Mouse (Mus musculus) midbrain, embryonic 10.5 days (tissue): ENCODE results near the gene Pde9a. TPM values are rescaled to one million over a fixed set of nuclear protein-coding genes. Genes with fewer than 3 reads are reported as not detected.

ENCODE experiments used
- DNase-seq: peaks from one replicate; pipeline ENCODE4 v3.0.0-alpha.2; 2017; ENCODE audit warnings: low spot score
- H3K27ac ChIP-seq: fragments of 300-500 bp; sonication (generic); replicated peaks from 2 replicates; pipeline ENCODE4 v1.5.1; 2016; ENCODE audit warnings: mild to moderate bottlenecking
- H3K27me3 ChIP-seq: fragments of 300-500 bp; sonication (generic); 2 replicates; pipeline ENCODE4 v1.6.1; 2016; ENCODE audit warnings: low read depth, mild to moderate bottlenecking; ENCODE audit not compliant: poor library complexity, severe bottlenecking
- H3K36me3 ChIP-seq: fragments of 300-500 bp; sonication (generic); 2 replicates; pipeline ENCODE4 v1.6.1; 2016; ENCODE audit warnings: mild to moderate bottlenecking, moderate library complexity
- H3K4me1 ChIP-seq: fragments of 300-500 bp; sonication (generic); 2 replicates; pipeline ENCODE4 v1.6.1; 2016
- H3K4me3 ChIP-seq: fragments of 300-500 bp; sonication (generic); 2 replicates; pipeline ENCODE4 v1.5.1; 2016; ENCODE audit warnings: mild to moderate bottlenecking, moderate library complexity
- H3K9me3 ChIP-seq: fragments of 300-500 bp; sonication (generic); replicated peaks from 2 replicates; pipeline ENCODE4 v1.6.1; 2016; ENCODE audit warnings: mild to moderate bottlenecking
- WGBS: fragments of 180-500 bp; shearing (Covaris S2); methylation state at CpG from one replicate; pipeline ENCODE4 v1.1.7; 2016; 5-methylcytosine and 5-hydroxymethylcytosine counted together
- polyA plus RNA-seq: library from polyadenylated mRNA; unstranded; fragments of >200 nt; fragmentation: Nextera tagmentation; extraction: Ambion mirVana; gene quantifications from 2 replicates; pipeline ENCODE4 v1.2.1, GENCODE M21; 2016

Gene Pde9a
- polyA plus RNA-seq, 1 experiment from 2014 or later: 12.1 TPM

DNA sequence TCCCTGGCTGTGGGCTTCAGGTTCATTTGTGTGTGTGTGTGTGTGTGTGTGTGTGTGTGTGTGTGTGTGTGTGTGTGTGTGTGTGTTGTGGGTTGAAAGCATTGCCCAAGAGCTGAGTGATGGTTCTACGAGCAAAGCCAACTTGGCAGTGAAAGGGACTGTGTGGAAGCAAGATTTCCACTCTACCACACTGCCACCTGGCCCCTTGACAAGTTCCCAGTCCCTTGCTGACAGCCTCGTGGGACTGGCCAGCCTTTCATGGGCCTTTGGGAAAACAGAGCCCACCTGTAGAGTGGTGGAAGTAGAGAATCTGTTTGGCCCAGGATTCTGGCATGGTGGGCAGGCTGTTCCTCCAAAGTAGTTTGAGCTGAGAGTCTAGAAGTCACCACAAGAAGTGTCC is 7.8 kb downstream of the Pde9a start:
- 0 out of 2 replicates have a peak, but pooled peaks cover 3% of the 10 kb centered on the region for H3K27me3 ChIP-seq
- H3K4me3 ChIP-seq: no peak overlapping the region
- H3K4me1 ChIP-seq: peaks cover 22% of the 10 kb centered on the region
- no peaks in the 10 kb centered on the region for H3K36me3 ChIP-seq
- no peak for DNase-seq
- no peaks in the 10 kb centered on the region for H3K9me3 ChIP-seq
- H3K27ac ChIP-seq: no peak overlapping the region
- 66% methylated on average over 2 of the region's 2 CpGs for WGBS

DNA sequence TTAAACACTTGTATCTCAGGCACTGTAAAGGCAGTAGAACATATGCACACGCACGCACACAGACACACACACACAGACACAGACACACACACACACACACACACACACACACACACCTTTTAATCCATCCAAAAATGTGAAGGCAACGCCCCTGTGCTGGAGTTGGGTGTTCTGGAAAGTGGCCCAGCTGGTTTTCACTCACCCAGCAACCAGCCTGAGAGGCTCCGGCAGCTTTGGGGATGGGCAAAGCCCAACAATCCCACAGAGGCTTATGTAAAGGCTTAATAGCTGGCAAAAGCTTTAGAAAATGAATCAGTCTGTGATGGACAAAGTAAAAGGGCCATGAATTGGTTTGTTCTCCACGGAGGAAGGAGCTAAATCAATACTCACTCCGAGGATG is 14.3 kb downstream of the Pde9a start:
- DNase-seq: no peak

DNA sequence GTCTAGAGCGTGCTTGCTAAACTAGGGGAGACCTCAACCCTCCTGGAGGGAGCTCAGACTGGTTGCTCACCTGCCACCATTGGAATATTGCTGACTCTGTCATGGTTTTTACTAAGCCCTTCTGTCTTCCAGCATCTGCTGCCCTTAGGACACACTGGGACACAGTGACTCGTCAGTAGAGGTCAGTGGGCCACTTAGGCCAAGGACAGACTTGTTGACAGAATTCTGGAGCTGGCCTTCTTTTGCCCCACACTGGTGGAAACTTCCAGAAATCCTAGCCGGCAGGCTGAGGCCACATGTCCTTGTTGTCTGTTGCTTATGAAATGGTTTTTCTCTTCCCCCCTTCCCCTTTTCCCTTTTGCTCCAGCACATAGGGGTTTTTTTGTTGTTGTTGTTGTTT is 15.2 kb downstream of the Pde9a start:
- Histone ChIP-seq H3K9me3 (no peaks in the 10 kb centered on the region), H3K36me3 (0 out of 2 replicates have a peak, but pooled peaks cover 4% of the 10 kb centered on the region), H3K27ac (no peak overlapping the region), H3K4me3 (no peak overlapping the region), H3K27me3 (no peaks in the 10 kb centered on the region), H3K4me1 (peaks cover 11% of the 10 kb centered on the region)
- WGBS: 84% methylated on average over 3 of the region's 3 CpGs
- no peak for DNase-seq

More for the DNA sequence above, 14.3 kb downstream of the Pde9a start:
- H3K27ac ChIP-seq: no peak overlapping the region
- no peaks in the 10 kb centered on the region for H3K9me3 ChIP-seq
- 0 out of 2 replicates have a peak, but pooled peaks cover 4% of the 10 kb centered on the region for H3K36me3 ChIP-seq
- H3K4me1 ChIP-seq: peaks cover 6% of the 10 kb centered on the region
- WGBS: 86% methylated on average over 6 of the region's 6 CpGs
- no peaks in the 10 kb centered on the region for H3K27me3 ChIP-seq
- no peak overlapping the region for H3K4me3 ChIP-seq

DNA sequence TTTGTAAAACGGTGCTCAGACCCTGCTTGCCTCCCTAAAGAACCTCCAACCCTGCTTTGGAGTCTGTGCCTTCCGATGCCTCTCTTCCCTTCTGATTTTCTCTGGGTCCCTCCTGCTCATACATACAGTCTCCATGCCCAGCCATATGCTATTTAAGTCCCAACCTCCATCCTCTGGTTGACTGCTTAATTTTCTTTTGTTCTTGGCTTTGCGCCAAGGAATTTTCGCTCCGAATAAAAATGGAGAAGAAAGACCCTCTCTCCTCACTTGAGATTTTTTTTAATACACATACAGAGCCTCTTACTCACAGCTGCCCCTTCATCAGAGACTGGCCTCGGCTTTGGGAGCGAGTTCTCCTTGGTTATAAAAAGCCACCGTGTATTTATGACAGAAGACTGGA is 16.7 kb downstream of the Pde9a start:
- Histone ChIP-seq H3K9me3 (no peaks in the 10 kb centered on the region), H3K4me1 (peaks cover 21% of the 10 kb centered on the region), H3K27ac (no peak overlapping the region), H3K36me3 (0 out of 2 replicates have a peak, but pooled peaks cover 6% of the 10 kb centered on the region), H3K27me3 (no peaks in the 10 kb centered on the region), H3K4me3 (no peak overlapping the region)
- no peak for DNase-seq
- WGBS: 89% methylated on average over 8 of the region's 8 CpGs

DNA sequence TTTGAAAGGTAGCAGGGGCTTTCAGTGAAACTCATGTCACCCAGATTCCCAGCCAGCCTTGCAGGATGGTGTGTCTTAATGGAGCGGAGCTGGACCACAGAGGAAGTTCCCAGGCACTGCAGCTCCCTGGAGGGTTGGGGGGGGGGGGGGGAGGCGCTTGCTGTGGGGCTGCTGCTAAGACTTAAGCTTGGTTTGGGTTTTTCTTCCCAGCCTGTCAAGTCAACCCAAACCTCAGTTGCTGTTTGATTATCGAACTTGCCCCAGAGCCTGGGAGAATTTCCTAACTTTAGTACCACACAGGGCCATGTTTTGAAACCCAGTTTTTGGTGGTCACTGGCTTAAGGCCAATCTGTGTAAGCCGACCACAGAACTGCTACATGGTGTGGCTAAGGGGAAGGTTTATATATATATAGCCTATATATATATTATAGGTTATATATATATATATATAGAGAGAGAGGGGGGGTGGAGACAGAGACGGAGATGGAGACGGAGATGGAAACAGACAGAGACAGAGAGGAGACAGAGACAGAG is 19.8 kb downstream of the Pde9a start:
- H3K36me3 ChIP-seq: 0 out of 2 replicates have a peak, but pooled peaks cover 10% of the 10 kb centered on the region
- 78% methylated on average over 6 of the region's 6 CpGs for WGBS
- H3K4me3 ChIP-seq: no peak overlapping the region
- H3K9me3 ChIP-seq: no peaks in the 10 kb centered on the region
- no peaks in the 10 kb centered on the region for H3K27me3 ChIP-seq
- no peak overlapping the region for H3K27ac ChIP-seq
- no peak for DNase-seq
- H3K4me1 ChIP-seq: peaks cover 39% of the 10 kb centered on the region

DNA sequence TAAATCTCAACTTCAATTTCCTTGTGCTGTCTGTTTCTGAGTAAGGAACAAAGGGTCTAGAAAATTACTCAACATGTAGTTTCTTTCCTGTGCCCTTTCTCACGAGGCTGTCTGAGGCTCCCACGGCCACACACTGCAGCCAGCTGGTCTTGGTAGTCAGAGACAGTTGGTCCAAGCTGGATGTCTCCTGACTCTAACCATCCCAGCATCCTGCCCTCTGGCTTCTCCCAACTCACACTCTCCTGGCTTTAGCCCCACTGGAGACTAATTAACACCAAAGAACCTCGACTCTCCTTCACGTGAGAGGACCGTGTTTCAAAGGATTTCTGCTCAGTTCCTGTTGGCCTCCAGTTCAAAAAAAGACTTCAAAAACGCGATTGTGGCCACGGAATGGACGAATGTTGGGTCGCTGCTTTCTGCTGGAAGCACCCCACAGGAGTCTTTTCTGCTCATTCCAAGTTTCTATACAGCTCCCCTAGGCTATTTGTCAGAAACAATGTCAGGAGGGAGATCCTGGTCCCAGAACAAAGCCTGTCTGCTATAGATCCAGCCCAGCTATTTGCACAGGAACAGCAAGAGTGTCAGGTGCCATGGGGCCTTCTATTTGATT is 23.8 kb downstream of the Pde9a start:
- no peaks in the 10 kb centered on the region for H3K27me3 ChIP-seq
- H3K27ac ChIP-seq: peak overlapping the region; percentile 80
- peaks cover 46% of the 10 kb centered on the region for H3K4me1 ChIP-seq
- H3K9me3 ChIP-seq: no peaks in the 10 kb centered on the region
- 10% methylated on average over 10 of the region's 10 CpGs for WGBS
- DNase-seq: peak; percentile 38
- peak overlapping the region; percentile 15 for H3K4me3 ChIP-seq
- H3K36me3 ChIP-seq: 0 out of 2 replicates have a peak, but pooled peaks cover 11% of the 10 kb centered on the region

DNA sequence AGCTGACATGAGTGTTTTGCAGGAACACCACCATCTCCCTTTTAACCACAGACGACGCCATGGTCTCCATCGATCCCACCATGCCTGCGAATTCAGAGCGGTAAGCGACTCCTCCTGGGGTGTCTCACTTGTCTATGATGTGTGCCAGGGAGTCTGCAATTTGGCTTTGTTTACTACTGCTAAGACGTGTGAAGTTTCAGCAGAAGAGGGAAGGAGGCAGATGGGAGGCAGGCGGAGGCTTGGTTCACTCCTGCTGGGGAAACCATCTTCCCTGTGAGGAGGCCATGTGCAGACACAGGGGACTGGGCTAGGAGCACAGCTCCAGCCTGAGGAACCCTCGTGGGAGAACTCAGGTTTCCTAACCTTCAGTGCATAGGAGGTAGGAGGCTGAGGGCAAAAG is 29.2 kb downstream of the Pde9a start:
- WGBS: 88% methylated on average over 9 of the region's 9 CpGs
- DNase-seq: no peak
- no peak overlapping the region for H3K4me3 ChIP-seq
- H3K27ac ChIP-seq: no peak overlapping the region
- H3K36me3 ChIP-seq: peaks cover 26% of the 10 kb centered on the region; the same call in 1 of the 2 replicates
- no peaks in the 10 kb centered on the region for H3K9me3 ChIP-seq
- no peaks in the 10 kb centered on the region for H3K27me3 ChIP-seq
- H3K4me1 ChIP-seq: peaks cover 17% of the 10 kb centered on the region

DNA sequence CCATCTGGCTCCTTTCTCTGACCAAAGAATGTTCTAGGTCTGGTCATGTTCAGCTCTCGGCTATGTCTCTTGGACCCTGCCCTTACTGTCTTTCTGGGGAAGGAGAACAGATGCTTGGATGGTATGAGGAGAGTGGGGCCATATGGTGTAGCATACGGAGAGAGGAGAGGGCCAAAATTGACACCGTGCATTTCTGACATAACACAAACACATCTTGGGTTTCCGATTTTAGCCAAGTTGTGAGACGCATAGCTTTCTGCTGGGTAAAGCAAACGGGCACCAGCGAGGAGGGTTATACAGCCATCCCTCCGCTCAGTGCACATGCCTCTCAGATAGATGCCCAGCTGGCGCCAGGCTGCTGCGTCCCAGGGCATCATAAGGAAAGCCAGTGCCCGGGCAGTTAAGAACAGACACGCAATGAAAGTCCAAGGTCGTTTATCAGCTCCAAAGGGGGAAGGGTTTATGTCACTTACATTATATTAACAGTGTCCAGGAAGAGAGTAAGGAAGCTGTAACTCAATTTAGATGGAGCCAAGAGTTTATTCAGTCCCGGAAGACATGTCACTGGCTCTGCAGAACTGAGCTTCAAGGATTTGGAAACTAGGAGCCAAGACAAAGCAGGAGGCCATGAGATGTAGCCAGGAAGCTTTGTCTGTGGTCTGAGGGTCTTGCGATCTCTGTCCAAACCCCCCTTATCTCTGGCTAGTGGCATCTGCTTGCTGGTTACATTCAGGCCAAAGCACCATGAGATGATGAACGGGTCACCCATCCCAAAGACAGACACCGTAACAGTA is 33.0 kb downstream of the Pde9a start:
- Histone ChIP-seq H3K9me3 (no peaks in the 10 kb centered on the region), H3K27me3 (no peaks in the 10 kb centered on the region), H3K36me3 (peaks cover 26% of the 10 kb centered on the region; the same call in 1 of the 2 replicates), H3K4me1 (peaks cover 20% of the 10 kb centered on the region), H3K27ac (no peak overlapping the region), H3K4me3 (no peak overlapping the region)
- WGBS: 93% methylated on average over 17 of the region's 17 CpGs
- DNase-seq: no peak

DNA sequence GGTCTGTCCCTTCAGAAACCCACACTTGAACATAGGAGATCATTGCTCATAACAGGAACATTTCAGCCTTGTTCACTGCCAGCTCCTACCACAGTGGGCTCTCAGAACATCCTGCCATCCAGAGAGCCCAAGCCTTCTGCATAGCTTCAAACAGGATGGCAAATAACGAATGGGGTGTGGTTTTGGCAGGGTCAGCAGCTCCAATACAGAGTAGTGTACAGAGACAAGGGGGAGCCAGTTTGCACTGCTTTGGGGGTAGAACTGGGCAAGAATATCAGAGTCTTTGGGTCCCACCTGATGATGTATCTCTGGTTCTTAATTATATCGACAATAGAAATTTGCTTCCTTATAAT is 33.6 kb downstream of the Pde9a start:
- WGBS: 76% methylated on average over 2 of the region's 2 CpGs
- H3K27ac ChIP-seq: no peak overlapping the region

DNA sequence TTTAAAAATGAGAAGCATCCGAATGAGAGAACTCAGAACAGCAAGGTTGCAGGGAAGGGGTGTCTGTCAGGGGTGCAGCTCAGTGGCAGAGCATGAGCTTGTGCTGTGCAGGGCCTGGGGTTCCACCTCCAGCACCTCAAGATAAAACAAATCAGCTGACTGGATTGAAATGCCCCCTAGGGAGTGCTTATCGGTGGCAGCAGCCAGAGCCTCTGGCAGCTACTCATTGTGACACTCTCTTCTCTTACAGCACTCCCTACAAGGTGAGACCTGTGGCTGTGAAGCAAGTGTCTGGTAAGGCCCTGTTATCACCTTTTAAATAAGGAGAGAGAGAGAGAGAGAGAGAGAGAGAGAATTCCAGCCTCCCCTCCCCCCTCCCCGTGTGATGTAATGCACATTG is 34.0 kb downstream of the Pde9a start:
- no peak overlapping the region for H3K27ac ChIP-seq
- no peak overlapping the region for H3K4me3 ChIP-seq
- WGBS: 57% methylated on average over 3 of the region's 3 CpGs

More for the DNA sequence above, 33.6 kb downstream of the Pde9a start:
- H3K36me3 ChIP-seq: peaks cover 22% of the 10 kb centered on the region; the same call in 1 of the 2 replicates
- no peak overlapping the region for H3K4me3 ChIP-seq
- peaks cover 25% of the 10 kb centered on the region for H3K4me1 ChIP-seq
- DNase-seq: no peak
- H3K9me3 ChIP-seq: no peaks in the 10 kb centered on the region
- no peaks in the 10 kb centered on the region for H3K27me3 ChIP-seq

DNA sequence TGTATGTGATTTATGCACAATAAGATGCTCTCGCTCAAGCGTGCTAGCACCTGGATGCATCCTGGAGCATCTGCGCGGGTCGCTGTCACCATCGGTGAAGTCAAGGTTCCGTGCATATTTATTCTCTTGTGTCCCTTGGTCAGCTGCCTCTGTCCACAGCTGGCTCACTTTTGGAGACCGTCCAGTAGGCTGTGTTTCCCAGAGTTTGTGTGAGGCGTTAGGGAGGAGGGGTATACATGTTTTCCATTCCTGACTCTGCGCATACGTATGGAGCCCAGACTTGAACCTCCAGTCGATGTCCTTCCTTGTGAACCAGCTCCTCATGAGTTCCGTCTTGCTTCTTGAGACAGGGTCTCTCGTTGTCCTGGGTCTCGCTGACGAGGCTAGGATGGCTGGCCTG is 34.6 kb downstream of the Pde9a start:
- Histone ChIP-seq H3K27ac (no peak overlapping the region), H3K27me3 (no peaks in the 10 kb centered on the region), H3K4me3 (no peak overlapping the region), H3K9me3 (no peaks in the 10 kb centered on the region), H3K4me1 (peaks cover 35% of the 10 kb centered on the region), H3K36me3 (peaks cover 15% of the 10 kb centered on the region; the same call in 1 of the 2 replicates)
- WGBS: 91% methylated on average over 16 of the region's 16 CpGs
- DNase-seq: no peak

More for the DNA sequence above, 34.0 kb downstream of the Pde9a start:
- Histone ChIP-seq H3K36me3 (peaks cover 22% of the 10 kb centered on the region; the same call in 1 of the 2 replicates), H3K9me3 (no peaks in the 10 kb centered on the region), H3K27me3 (no peaks in the 10 kb centered on the region), H3K4me1 (peaks cover 30% of the 10 kb centered on the region)
- no peak for DNase-seq

DNA sequence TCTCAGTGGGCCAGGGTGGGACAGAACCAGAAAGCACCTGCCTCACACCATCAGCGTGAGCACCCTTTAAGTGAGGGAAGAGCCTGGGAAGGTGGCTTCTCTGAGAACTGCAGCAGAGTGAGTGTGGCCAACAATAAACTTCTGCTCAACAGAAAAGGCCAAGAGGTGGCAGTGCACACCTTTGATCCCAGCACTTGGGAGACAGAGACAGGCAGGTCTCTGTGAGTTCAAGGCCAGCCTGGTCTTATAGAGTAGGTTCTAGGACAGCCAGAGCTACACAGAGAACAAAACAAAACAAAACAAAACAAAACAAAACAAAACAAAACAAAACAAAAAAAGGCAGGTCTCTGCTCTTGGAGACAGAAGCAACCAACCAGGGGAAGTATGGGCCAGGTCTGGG is 36.4 kb downstream of the Pde9a start:
- H3K4me1 ChIP-seq: peaks cover 42% of the 10 kb centered on the region
- WGBS: 100% methylated on average over 1 of the region's 1 CpGs
- no peaks in the 10 kb centered on the region for H3K36me3 ChIP-seq
- H3K4me3 ChIP-seq: no peak overlapping the region
- DNase-seq: no peak
- H3K27ac ChIP-seq: no peak overlapping the region
- no peaks in the 10 kb centered on the region for H3K27me3 ChIP-seq
- H3K9me3 ChIP-seq: no peaks in the 10 kb centered on the region

DNA sequence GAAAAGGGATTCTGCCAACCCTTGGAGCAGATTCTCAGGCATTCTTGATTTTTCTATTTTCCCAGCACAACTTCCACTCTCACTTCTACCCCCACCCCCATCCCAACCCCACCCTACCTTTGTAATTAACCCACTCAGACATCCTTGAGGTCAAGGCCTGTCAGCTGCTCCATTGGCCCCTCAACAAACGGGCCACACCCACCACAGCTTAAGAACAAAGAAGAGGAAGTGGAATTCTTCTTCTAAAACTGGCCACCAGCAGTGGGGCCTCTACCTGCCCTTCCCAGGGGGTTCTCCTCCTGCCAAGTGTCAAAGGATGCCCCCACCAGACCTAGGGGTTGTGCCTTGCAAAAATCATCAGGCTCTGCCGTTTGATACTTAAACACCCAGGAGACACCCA is 37.0 kb downstream of the Pde9a start:
- 72% methylated on average over 2 of the region's 2 CpGs for WGBS
- H3K9me3 ChIP-seq: no peaks in the 10 kb centered on the region
- H3K4me1 ChIP-seq: peaks cover 42% of the 10 kb centered on the region
- H3K27me3 ChIP-seq: no peaks in the 10 kb centered on the region
- H3K36me3 ChIP-seq: no peaks in the 10 kb centered on the region
- no peak for DNase-seq
- H3K4me3 ChIP-seq: no peak overlapping the region
- no peak overlapping the region for H3K27ac ChIP-seq
